Mouse (Mus musculus): ENCODE data around the gene Gm17349. TPM values are rescaled to one million over a fixed set of nuclear protein-coding genes. Genes with fewer than 3 reads are reported as not detected.
A peak's percentile ranks its signal among the peaks of the same experiment; 100 is the strongest.

Gene Gm17349
- total and polyA plus RNA-seq, 3 experiments = 2.1 TPM; not detected in 2

DNA sequence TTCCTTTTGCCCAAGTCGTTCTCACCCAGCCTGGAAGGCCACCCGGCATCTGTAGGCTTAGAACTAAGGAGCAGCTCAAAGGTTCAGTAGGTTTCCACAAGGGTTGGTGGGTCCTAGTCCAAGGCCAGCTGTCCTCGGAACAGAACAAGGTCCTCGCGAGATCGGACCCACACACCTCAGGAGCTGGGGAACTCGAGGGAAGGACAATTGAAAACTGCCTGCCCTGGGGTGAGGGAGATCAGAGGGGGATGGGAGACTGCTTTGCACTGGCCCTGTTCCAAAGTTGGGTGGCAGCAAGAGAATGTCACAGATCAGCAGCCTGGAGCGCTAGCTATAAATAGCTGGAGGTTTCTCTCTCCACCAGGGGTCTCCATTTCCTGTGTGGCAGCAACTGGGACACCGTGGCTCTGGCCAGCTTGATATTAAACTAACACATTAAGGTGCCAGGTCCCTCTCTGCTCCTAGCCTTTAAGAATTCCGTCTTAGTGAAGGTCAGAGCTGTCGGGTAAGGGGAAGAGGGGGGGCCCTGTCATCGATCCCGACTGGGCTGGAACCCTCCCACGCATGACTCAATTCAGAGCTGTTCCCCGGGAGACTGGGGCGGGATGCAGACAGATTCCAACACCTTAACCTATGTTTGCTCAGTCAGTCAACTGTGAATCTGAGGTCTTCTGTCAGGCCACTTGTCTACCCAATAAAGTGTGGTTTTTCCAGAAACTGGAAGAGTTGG is 19.2 kb upstream of the Gm17349 start:
- no peaks in the 10 kb centered on the region for H3K9me3 ChIP-seq (replicated peaks; ENCODE audit: insufficient read depth, low read length)
- H3K79me2 ChIP-seq (ENCODE audit: control insufficient read depth, insufficient read depth, low read length, poor library complexity) = peaks cover 13% of the 10 kb centered on the region
- peak; percentile 69 to 76 (median 76) for TF ChIP-seq CTCF (IDR thresholded peaks at IDR 0.05 in 2 of 3, conservative IDR thresholded peaks at IDR 0.05 in 1 of 3; ENCODE audit: control insufficient read depth in 1 of 3, insufficient read depth in 1 of 3, low read depth in 2 of 3, low read length in 3 of 3, poor library complexity in 1 of 3, severe bottlenecking in 1 of 3)
- TF ChIP-seq ETS1 (IDR thresholded peaks at IDR 0.05; ENCODE audit: low read depth, low read length) = peak; percentile 61; the same call in 1 of the 2 replicates
- TF ChIP-seq MEF2A (IDR thresholded peaks at IDR 0.05; ENCODE audit: extremely low read depth, insufficient replicate concordance, low read depth, low read length, poor library complexity, severe bottlenecking) = peak; percentile 89; the same call in 1 of the 2 replicates
- peak; percentile 6; the same call in 1 of the 2 replicates for TF ChIP-seq NRF1 (IDR thresholded peaks at IDR 0.05; ENCODE audit: insufficient read depth, low read depth, low read length, poor library complexity, severe bottlenecking)
- TF ChIP-seq TAL1 (IDR thresholded peaks at IDR 0.05; ENCODE audit: low read length) = no peak
- no peak for TF ChIP-seq MAX (IDR thresholded peaks at IDR 0.05; ENCODE audit: low read length)
- TF ChIP-seq SMC3 (IDR thresholded peaks at IDR 0.05; ENCODE audit: low read depth, low read length) = peak; percentile 69
- peak; percentile 26; the same call in 1 of the 2 replicates for TF ChIP-seq NELFE (IDR thresholded peaks at IDR 0.05; ENCODE audit: low read depth, low read length)
- 0 out of 2 replicates have a peak, but pooled peaks have one; percentile 7 for TF ChIP-seq BHLHE40 (IDR thresholded peaks at IDR 0.05; ENCODE audit: borderline replicate concordance, low read depth, low read length)
- peak; percentile 48 for TF ChIP-seq MXI1 (IDR thresholded peaks at IDR 0.05; ENCODE audit: low read depth, low read length)
- TF ChIP-seq E2F4 (IDR thresholded peaks at IDR 0.05; ENCODE audit: borderline replicate concordance, low read depth, low read length) = no peak
- no peak for TF ChIP-seq TCF12 (IDR thresholded peaks at IDR 0.05; ENCODE audit: low read depth, low read length)
- peak; percentile 54; the same call in 1 of the 2 replicates for TF ChIP-seq HCFC1 (IDR thresholded peaks at IDR 0.05; ENCODE audit: low read depth, low read length)
- peak; percentile 67; the same call in 1 of the 2 replicates for TF ChIP-seq TBP (IDR thresholded peaks at IDR 0.05; ENCODE audit: low read depth, low read length)
- no peak for TF ChIP-seq ZKSCAN1 (IDR thresholded peaks at IDR 0.05; ENCODE audit: low read depth, low read length)
- peak; percentile 59; the same call in 1 of the 2 replicates for TF ChIP-seq MAZ (IDR thresholded peaks at IDR 0.05; ENCODE audit: low read depth, low read length)
- peak; percentile 76 for TF ChIP-seq CHD2 (IDR thresholded peaks at IDR 0.05; ENCODE audit: low read length)
- TF ChIP-seq SIN3A (IDR thresholded peaks at IDR 0.05; ENCODE audit: low read length) = peak; percentile 48; the same call in 1 of the 2 replicates
- TF ChIP-seq RAD21 (IDR thresholded peaks at IDR 0.05; ENCODE audit: low read depth, low read length) = peak; percentile 43
- peak overlapping the region; percentile 50 to 56 for H3K4me3 ChIP-seq (ENCODE audit: control insufficient read depth in 1 of 2, insufficient read depth in 1 of 2, low read depth in 2 of 2, low read length in 2 of 2)
- H3K9ac ChIP-seq (ENCODE audit: control insufficient read depth, low read depth, low read length, poor library complexity, severe bottlenecking) = peak overlapping the region; percentile 51
- peak; percentile 87 for DNase-seq (ENCODE audit: low read depth, low spot score)
- H3K27me3 ChIP-seq (ENCODE audit: control insufficient read depth in 1 of 2, insufficient read depth in 2 of 2, low read length in 2 of 2) = no peaks in the 10 kb centered on the region
- H3K27ac ChIP-seq (ENCODE audit: control insufficient read depth, low read depth, low read length) = peak overlapping the region; percentile 24
- H3K4me1 ChIP-seq (ENCODE audit: control insufficient read depth in 1 of 2, insufficient read depth in 2 of 2, low read length in 2 of 2) = peaks cover 0 to 13% of the 10 kb centered on the region in 2 experiments; a peak in 2 of 4 replicates
- peaks cover 4 to 10% of the 10 kb centered on the region in 2 experiments; a peak in 3 of 4 replicates for H3K36me3 ChIP-seq (ENCODE audit: control insufficient read depth in 1 of 2, insufficient read depth in 2 of 2, low read length in 2 of 2)

All from MEL (cell line).